Mouse (Mus musculus) T-helper 17 cell (primary cell): ENCODE results near the gene Fbxl2.

Source experiments
- in situ Hi-C, 2 experiments: fragments of 300-600 bp; cut with MboI, MseI; formaldehyde crosslinking; loops; 1 replicate in 1 of 2; 2 replicates in 1 of 2; pipeline ENCODE4 v1.15.1; 2025; ENCODE audit warnings: high pct_unique_total_duplicates in 2 of 2

Fbxl2 gene

DNA sequence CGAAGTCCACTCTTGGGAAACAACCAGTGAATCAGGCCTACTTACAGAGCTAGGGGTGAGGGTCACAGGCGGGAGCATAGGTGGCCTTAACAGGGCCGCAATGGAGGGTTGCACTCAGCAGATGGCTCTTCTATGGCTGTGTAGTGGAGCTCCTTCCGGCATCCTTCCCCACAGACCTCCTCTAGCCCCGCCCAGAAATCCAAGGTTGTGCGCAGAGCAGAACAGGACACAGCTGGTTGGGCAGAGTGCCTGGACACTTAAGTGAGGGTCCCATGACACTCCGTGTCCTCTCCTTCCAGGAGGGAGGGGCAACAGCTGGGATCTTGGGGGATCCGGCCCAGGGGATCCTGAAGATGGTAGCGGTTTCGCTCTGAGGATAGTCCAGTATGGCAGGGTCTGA, at the start of gene Fbxl2:
Gene Fbxl2 (minus strand): TSS at position 164 of the 400 bp plus-strand sequence.
- in situ Hi-C loops = no loop called here

DNA sequence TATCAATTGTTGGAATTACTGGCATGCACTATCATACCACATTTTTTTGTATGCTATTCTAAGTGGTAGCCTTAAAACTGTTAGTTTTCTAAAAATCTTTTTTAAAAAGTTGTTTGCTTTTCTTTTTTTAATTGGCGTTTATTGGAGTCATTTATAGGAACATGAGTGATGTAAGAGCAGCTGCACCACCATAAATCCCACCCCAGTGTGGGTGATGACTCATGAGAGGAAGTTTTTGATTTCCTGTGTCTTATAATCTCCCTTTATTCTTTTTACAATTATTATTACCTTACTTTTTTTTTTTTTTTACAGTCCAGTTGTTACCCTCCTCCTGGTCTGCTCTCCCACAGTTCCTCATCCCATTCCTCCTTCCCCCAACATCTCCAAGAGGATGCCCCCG, 48.9 kb upstream of the Fbxl2 start:
- in situ Hi-C loops = loop anchor here (5.0 to 10.0 kb wide), 2 partner anchors 100 to 103 kb away; no protein-coding TSS in a partner anchor

DNA sequence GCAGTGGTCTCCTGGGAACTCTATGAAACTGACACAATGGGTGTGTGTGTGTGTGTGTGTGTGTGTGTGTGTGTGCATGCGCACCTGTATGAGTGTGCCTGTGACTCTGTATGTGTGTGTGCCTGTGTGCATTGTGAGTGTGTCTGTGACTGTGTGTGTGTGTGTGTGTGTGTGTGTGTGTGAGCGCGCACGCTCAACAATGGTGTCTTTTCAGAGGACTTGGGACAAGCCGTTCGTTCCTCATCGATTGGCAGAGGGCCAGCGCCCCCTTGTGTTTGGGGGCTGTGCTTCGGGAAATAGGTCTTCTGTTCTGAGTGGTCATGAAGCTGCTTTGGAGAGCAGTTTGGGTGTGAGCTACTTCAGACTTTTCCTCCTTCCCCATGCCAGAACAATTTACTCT, 46.2 kb upstream of the Fbxl2 start:
- in situ Hi-C loops = loop anchor here in 1 of 2 experiments (10.0 kb wide), 1 partner anchor 97 kb away; no protein-coding TSS in a partner anchor

DNA sequence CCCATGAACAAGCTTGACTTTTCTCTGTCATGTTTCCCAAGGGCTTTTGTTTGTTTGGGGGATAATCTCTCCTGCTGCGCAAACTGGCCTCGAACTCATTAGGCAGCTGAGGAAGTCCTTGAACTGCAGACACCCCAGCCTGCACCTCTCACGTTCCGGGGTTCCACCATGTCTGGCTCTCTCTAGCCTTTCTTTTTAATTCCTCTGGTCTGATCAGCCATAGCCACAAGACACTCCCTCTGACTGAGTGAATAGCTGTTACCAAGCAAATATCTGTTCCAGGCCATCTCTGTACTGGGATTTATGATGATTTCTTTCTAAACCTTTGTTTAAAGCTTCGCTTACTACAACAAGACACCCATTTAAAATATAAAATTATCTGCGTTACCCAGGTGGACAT, 42.9 kb upstream of the Fbxl2 start:
- in situ Hi-C loops = loop anchor here in 1 of 2 experiments (10.0 kb wide), 2 partner anchors 1286 to 1794 kb away; no protein-coding TSS in a partner anchor

DNA sequence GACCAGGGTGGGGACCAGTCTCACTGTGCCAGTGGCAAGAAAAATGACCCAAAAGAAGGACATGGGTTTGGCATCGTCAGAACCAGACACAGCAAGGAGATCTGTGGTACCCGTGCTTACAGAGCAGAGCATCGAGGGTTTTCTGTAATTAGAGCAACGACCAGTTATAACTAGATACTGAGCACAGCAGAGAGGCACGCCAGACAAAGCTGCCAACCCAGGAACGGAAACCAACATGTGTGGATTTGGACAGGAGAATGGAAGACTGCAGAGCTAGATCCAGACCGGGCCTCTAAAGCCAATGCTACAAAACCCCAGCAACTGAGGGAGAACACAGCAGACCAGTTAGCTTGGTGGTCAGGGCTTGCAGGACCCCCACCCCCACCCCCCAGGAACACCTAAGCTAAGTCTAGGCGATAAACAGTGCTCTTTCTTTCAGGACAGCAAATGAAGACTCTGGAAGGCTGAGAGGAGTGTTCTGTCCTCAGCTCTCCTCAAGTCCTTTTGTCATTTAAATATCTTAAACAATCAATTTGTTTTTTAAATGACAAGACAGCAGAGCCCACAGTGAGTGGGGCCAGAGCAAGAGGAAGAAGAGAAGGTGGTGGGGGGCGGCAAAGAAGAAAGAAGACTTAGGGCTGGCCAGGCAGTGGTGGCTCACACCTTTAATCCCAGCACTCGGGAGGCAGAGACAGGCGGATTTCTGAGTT, 41.3 kb upstream of the Fbxl2 start:
- in situ Hi-C loops = loop anchor here in 1 of 2 experiments (10.0 kb wide), 2 partner anchors 1288 to 1792 kb away; no protein-coding TSS in a partner anchor

DNA sequence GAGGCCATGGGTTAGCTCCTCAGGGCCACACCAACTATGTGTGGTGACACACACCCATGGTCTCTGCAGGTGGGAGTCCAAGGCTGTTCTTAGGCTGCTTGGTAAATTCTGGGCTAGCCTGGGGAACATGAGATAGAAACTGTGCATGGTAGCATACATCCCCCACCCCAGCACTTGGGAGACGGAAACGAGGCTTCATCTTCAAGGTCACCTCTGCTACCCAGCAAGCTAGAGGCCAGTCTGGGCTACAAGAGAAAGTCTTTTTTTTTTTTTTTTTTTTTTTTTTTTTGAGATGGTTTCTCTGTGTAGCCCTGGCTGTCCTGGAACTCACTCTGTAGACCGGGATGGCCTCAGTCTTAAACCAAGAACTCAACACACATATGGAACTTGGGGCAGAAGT, 40.4 kb upstream of the Fbxl2 start:
- in situ Hi-C loops = loop anchor here in 1 of 2 experiments (10.0 kb wide), 2 partner anchors 1288 to 1792 kb away; no protein-coding TSS in a partner anchor

DNA sequence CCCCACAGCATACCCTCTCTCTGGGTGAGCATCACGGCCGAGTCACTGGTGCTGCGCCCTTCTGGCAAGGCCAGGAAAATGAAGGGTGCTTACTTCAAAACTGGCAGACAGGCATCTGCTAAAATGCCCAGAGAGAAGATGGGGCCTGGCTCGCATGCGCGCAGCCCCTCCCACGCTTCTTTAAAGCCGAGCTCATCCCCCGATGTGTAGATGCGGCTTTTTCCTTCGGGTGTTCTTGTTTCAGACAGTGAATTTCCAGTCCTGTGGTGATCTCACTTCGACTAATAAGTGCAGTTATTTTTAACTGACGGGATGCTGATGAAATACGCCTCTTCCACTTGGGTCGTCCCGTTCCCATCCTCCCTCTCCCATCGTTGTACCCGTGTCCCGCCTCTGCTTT, 27.7 kb upstream of the Fbxl2 start:
- in situ Hi-C loops = no loop called here

DNA sequence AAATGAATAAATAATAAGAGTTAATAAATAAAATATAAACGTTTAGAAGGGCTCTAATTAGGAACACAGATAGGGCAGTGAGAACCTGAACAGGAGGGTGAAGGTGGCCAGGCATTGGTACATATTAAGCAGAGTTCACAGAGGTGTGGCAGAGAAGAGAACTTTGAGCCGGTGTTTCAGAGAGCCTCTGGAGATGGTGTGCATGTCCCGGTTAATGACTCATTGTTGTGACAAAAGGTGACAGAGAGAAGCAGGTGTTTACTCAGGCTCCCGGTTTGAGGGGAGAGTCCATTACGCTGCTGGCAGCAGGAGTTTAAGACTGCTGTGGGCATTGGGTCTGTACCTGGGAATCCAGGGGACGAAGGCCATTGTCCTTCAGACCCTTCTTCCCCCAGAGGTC, 23.4 kb upstream of the Fbxl2 start:
- in situ Hi-C loops = no loop called here

DNA sequence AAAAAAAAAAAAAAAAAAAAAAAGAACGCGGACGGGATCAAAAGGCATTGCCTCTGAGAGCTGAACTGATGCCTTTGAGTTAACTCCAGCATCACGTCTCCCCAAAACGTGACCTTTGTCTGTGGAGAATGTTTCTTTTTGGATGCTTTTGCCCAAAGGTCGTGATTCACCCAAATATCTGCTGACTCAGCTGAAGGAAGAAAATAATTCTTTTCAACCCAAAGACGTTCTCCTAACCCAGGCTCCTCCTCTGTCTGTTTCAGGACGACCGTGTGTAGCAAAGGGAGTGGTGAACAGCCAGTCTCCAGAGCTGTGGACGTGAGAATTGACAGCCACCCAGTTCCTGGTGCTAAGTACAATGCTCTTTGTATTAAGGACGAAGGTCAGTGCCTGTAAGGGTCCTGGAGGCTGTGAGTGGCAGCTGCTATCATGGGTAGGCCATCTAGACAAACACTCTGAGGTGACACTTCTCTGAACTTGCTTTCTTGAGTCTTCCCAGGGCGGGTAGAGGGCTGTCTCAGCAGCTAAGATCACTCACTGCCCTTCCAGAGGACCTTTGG, 22.6 kb upstream of the Fbxl2 start:
- in situ Hi-C loops = no loop called here

DNA sequence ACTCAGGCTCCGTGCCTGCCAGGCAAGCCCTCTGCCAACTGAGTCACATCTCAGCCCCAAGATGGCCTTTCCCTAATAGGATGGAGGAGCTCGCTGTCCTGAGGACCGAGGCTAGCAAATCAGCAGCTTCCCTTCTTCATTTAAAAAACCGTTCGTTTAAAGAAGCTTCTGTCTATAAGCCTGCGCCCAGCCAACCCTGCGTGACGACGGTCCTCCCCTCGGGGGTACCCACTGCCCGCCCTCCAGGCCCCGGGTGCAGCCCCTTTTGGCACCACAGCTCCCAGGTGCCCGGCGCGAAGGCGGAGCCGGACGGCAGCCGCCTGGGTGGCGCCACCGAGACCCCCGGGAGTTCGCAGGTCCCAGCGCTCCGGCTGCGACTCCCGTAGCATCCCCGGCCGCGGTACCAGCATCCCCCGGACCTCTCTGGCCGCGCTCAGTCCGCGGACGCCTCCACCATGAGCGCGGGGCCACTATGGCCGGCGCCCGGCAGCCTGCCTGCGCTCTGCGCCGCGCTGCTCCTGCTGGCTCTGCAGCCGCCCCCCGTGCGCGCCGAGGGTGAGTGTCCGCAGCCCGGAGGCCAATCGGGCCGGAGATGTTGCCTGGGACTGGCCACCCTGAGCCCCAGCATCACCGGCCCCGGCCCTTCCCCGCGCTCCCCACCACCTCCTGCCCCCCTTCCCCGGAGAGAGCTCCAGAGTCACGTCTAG, 11.3 kb upstream of the Fbxl2 start, which contains the start of gene Susd5:
Gene Susd5 (plus strand): TSS at position 51 of the 707 bp plus-strand sequence.
- in situ Hi-C loops = no loop called here

DNA sequence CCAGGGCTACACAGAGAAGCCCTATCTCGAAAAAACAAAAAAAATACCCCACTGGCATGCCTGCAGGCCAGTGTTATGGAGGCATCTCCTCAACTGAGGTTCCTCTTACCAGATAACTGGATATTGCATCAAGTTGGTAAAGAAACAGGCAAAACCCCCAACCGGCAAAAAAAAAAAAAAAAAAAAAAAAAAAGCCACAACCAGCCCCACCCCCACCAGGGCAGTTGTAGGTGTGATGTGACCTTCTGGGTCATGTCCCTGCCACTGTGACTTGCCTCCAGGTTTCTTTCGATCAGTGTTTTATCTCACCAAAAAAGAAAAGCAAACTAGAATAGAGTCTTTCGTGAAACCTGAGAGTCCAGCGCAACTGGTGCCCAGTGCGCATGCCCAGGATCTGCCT, 6.9 kb upstream of the Fbxl2 start:
- in situ Hi-C loops = no loop called here

DNA sequence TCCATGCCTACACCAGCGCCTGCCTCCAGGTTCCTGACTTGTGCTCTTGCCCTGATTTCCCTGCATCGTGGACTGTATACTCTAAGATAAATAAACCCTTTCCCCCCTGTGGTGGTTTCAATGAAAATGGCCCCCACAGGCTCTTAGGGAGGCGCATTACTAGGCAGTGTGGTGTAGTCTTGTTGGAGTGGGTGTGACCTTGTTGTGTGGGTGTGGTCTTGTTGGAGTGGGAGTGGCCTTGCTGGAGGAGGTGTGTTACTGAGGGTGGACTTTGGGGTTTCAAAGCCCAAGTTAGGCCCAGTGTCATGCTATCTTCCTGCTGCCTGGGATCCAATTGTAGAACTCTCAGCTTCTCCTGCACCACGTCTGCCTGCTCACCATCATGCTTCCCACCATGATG, 6.0 kb upstream of the Fbxl2 start:
- in situ Hi-C loops = no loop called here

DNA sequence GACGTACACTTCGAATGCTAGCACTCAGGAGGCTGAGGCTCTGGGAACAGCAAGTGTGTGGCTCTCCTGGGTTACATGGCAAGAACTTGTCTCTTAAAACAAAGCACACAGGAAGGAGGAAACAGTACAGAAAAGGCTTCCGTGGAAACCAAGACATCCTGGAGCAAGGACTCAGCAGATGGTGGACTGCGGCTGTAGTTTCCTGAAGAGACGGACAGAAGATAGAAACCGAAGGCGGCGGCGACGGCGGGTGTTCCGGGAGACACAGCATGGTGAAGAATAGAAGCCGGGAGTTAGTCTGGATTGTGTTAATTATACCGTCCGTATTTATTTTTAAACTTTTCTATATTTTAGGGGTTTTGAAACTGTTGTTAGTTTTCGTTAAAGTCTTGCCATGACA, 4.8 kb upstream of the Fbxl2 start:
- in situ Hi-C loops = no loop called here

DNA sequence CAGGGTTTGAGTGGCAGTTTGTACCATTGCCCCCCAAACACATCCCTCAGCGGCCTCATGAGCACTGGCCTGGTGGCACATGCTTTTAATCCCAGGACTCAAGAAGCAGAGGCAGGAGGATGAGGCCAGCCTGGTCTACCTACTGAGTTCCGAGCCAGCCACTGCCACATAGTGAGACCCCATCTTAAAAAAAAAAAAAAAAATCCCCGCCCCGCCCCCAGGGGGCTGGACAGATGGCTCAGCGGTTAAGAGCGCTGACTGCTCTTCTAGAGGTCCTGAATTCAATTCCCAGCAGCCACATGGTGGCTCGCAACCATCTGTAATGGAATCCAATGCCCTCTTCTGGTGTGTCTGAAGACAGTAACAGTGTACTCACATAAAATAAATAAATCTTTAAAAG, 4.1 kb upstream of the Fbxl2 start:
- in situ Hi-C loops = no loop called here

DNA sequence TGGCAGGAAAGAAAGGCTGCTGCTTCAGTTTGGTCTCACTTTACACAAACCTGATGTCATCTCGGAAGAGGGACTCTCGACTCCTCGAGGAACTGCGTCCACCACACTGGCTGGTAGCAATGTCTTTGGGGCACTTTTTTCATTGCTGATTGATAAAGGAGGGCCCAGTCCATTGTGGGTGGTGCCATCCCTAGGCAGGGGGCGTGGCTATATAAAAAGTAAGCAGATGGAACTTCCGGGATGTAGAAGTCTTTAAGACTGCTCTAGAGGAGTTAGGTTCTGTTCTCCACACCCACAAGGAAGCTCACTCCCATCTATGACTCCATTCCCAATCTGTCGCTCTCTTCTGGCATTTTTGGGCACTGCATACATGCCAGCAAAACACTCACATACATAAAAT, 685 bp upstream of the Fbxl2 start:
- in situ Hi-C loops = no loop called here

DNA sequence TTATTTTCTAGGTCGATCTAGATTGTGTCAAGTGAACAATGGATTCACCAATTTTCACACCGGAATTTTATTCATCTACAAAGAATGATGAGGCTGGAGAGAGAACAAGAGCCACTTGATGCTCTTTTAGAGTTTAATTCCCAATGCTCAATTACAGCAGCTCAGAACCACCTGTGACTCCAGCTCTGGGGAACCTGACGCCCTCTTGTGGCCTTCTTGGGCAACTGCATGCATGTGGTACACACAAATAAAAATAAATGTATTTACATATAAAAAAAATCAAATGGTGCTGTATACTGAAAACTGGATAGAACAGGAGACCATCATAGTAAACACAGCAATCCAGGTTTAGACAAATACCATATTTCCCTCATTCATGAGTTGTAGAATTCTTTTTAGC, 1.5 kb downstream of the Fbxl2 start:
- in situ Hi-C loops = no loop called here

DNA sequence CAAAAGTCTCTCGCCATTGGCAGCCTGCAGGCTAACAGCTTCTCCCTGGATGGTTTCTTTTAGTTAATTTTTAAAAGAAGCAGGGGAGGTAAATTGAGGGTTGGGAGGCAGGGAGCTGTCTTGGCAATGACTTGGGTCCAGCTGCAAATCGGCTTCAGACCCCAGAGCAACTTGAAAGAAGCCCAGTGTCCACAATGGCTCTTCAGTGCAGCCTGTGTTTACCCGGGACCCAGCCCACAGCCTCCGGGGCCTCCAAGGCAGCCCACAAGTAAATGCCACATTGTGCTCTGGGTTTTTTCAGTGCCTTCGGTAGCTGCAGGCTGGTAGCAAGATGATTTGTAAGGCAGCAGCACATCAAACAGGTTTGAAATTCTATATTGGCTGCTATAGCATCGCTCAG, 3.5 kb downstream of the Fbxl2 start:
- in situ Hi-C loops = no loop called here

DNA sequence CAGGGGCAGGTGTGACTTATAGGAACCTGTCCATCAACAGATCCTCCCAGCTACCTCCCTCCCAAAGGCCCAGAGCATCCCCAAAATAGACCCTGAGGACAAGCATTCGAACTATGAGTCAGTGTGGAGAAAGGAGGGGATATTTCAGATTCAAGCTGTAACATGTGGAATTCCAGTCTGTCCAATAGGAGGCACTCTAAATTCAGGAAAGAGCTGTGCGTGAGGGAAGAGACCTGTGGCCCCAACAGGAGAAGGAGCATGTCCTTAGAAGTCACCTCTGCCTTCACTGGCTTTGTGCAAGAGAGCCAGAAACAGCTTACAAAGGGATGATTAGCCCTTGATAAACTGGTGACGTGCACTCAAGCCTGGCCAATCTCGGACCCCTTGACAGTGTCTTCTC, 5.0 kb downstream of the Fbxl2 start:
- in situ Hi-C loops = no loop called here

DNA sequence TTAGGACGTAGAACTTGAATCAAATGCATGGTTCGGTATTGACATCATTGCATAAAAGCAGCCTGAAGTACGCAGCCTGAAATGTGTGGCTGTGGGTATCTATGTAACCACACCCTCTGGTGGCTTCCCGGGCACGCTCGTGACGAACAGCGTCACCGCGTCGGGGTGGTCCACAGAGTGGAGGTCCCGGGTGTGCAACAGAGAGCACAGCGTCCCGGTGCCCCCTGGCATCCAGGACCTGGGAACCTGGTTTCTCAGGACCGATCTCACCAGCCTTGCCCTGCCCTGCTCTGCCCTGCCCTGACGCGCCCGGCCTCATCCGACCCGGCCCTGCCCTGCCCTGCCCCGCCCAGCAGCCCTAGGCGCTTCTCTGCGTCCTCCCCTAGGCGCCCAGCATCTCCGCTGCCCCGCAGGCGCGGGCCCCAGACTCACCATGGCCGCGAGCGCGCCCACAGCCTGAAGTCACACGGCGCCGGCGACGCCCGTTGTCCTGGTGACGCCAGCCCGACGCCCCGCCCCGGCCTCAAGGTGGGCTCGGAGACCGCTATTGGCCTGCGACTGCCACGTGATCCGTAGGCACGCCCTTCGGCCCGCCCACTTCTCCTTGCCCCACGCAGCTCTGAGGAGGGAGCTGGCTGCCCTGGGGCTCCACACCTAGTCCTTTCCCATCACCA, 19.6 kb downstream of the Fbxl2 start:
- in situ Hi-C loops = loop anchor here in 1 of 2 experiments (5.0 kb wide), 1 partner anchor 541 kb away; no protein-coding TSS in a partner anchor

DNA sequence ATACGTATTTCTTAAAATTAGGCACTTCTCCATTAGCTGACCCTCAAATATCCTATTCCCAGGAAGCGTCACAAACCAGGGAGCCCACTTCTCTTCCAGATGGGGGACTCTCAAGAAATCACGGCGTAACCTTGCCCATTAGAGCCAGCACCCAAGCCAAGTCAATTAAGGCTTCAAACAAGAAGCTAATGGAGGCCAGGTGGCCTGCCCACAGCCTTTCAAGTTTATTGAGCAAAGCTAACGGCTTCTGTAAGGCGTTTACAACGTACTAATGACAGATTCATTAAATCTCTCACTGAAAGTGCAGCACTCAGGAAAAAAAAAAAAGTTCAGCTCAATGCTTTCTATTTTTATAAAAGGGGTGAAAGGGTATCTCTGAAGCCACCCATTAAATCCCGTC, 20.1 kb downstream of the Fbxl2 start:
- in situ Hi-C loops = loop anchor here in 1 of 2 experiments (5.0 kb wide), 1 partner anchor 541 kb away; no protein-coding TSS in a partner anchor

DNA sequence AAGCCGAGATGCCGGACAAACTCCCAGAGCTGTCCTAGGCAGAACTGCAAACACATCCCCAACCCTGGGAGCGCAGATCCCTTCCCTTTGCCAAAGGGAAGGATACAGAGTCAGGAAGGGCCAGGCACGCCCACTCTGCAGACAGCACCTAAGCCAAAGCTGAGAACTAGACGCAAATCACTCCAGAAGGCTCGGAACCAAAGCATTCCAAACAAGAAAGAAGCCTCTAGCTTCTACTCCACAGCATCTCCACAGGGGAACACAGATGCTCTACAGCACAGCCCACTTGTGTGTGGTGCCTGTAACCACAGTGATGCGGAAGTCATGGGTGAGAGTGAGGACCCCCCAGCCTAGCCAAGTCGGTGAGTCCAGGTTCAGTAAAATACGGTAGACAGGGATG, 20.8 kb downstream of the Fbxl2 start:
- in situ Hi-C loops = loop anchor here in 1 of 2 experiments (5.0 kb wide), 1 partner anchor 542 kb away; no protein-coding TSS in a partner anchor

DNA sequence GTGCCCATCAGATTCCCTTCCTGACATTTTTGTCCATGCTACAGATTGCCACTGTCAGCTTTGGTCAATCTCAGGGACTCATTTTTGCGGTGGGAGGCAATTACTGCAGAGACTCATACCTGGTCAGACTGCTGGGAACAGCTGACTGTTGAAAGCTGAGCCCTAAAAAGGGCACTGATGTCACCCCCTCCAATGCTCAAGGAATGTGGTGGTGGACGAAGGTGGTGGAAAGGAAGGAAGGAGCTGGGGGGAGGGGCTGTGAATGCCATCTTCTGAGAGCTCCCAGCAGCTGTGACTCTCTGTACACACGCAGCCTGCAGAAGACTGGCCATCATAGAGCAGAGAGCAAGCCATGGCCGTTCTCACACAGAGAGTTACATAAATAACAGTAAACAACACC, 23.9 kb downstream of the Fbxl2 start:
- in situ Hi-C loops = no loop called here
